Mouse (Mus musculus) heart, embryonic 14.5 days (tissue): ENCODE results near the gene Mfsd12. TPM values are rescaled to one million over a fixed set of nuclear protein-coding genes. Genes with fewer than 3 reads are reported as not detected.

Source experiments
- ATAC-seq: fragments of 200-750 bp; cut with Nextera tagmentation; 2 replicates; pipeline ENCODE4 v1.8.0; 2017; ENCODE audit warnings: low read depth, moderate TSS enrichment; ENCODE audit not compliant: insufficient number of reproducible peaks, insufficient read depth, low FRiP score
- H3K27ac ChIP-seq, 2 experiments: fragments of 200-500 bp in 1 of 2; fragments of 300-500 bp in 1 of 2; sonication (generic) in 1 of 2; replicated peaks in 1 of 2; 2 replicates each; pipeline ENCODE4 v1.5.1; 2012 to 2014; ENCODE audit warnings: low read depth in 2 of 2, low read length in 2 of 2, control low read depth in 1 of 2, mild to moderate bottlenecking in 1 of 2, mixed read lengths in 1 of 2; ENCODE audit not compliant: control insufficient read depth in 1 of 2, insufficient read depth in 1 of 2
- H3K27me3 ChIP-seq: fragments of 300-500 bp; sonication (generic); 2 replicates; pipeline ENCODE4 v1.6.1; 2014; ENCODE audit warnings: mild to moderate bottlenecking, low read length, control low read depth; ENCODE audit not compliant: control insufficient read depth, insufficient read depth
- H3K36me3 ChIP-seq: fragments of 300-500 bp; sonication (generic); 2 replicates; pipeline ENCODE4 v1.6.1; 2014; ENCODE audit warnings: mild to moderate bottlenecking, control low read depth, low read length, mixed read lengths; ENCODE audit not compliant: control insufficient read depth, insufficient read depth
- H3K4me1 ChIP-seq, 2 experiments: fragments of 200-500 bp in 1 of 2; fragments of 300-500 bp in 1 of 2; sonication (generic) in 1 of 2; 2 replicates each; pipeline ENCODE4 v1.6.1; 2012 to 2014; ENCODE audit warnings: low read length in 2 of 2, control low read depth in 1 of 2, mixed read lengths in 1 of 2; ENCODE audit not compliant: control insufficient read depth in 2 of 2, insufficient read depth in 2 of 2
- H3K4me2 ChIP-seq: fragments of 300-500 bp; sonication (generic); 2 replicates; pipeline ENCODE4 v1.6.1; 2014; ENCODE audit warnings: mild to moderate bottlenecking, low read length
- H3K4me3 ChIP-seq, 2 experiments: fragments of 200-500 bp in 1 of 2; fragments of 300-500 bp in 1 of 2; sonication (generic) in 1 of 2; 2 replicates each; pipeline ENCODE4 v1.5.1; 2012 to 2014; ENCODE audit warnings: low read length in 2 of 2, mild to moderate bottlenecking in 2 of 2, control low read depth in 1 of 2, low read depth in 1 of 2, moderate library complexity in 1 of 2; ENCODE audit not compliant: control insufficient read depth in 1 of 2, insufficient read depth in 1 of 2
- H3K9ac ChIP-seq: fragments of 300-500 bp; sonication (generic); 2 replicates; pipeline ENCODE4 v1.6.1; 2014; ENCODE audit warnings: mild to moderate bottlenecking, low read length
- H3K9me3 ChIP-seq: fragments of 300-500 bp; sonication (generic); 2 replicates; pipeline ENCODE4 v1.6.1; 2016; ENCODE audit warnings: low read length, control low read depth; ENCODE audit not compliant: control insufficient read depth
- WGBS: fragments of 180-500 bp; shearing (Covaris S2); extraction: QIAGEN DNeasy Blood & Tissue Kit; methylation state at CpG from one replicate; pipeline ENCODE4 v1.1.7; 2014; 5-methylcytosine and 5-hydroxymethylcytosine counted together
- polyA plus RNA-seq: library from polyadenylated mRNA; unstranded; fragments of >200 nt; fragmentation: Nextera tagmentation; extraction: Ambion mirVana; gene quantifications from 2 replicates; pipeline ENCODE4 v1.2.1, GENCODE M21; 2014

Gene Mfsd12
- polyA plus RNA-seq, 1 experiment from 2014 or later, result 6.5 TPM

GRCm38 (mm10) chr10:81340551-81341332 is 16.5 kb upstream of the Mfsd12 start:
- Histone ChIP-seq H3K27ac (no peak overlapping the region), H3K4me2 (no peak overlapping the region), H3K9me3 (no peaks in the 10 kb centered on the region), H3K4me1 (peaks cover 0 to 5% of the 10 kb centered on the region in 2 experiments; a peak in 1 of 4 replicates), H3K36me3 (0 out of 2 replicates have a peak, but pooled peaks cover 6% of the 10 kb centered on the region), H3K27me3 (peaks cover 19% of the 10 kb centered on the region), H3K9ac (no peak overlapping the region), H3K4me3 (no peak overlapping the region)
- ATAC-seq, result no peak; the same call in 1 of the 2 replicates
- 43% methylated on average over 17 of the region's 17 CpGs for WGBS

- Histone ChIP-seq H3K9me3 (no peaks in the 10 kb centered on the region), H3K4me3 (no peak overlapping the region), H3K27ac (no peak overlapping the region), H3K9ac (no peak overlapping the region), H3K36me3 (peaks cover 12% of the 10 kb centered on the region; the same call in 1 of the 2 replicates), H3K4me2 (no peak overlapping the region), H3K4me1 (peaks cover 0 to under 1% of the 10 kb centered on the region in 2 experiments; a peak in 1 of 4 replicates), H3K27me3 (peaks cover 19% of the 10 kb centered on the region)
- ATAC-seq, result no peak
- 32% methylated on average over 16 of the region's 16 CpGs for WGBS
Measured at GRCm38 (mm10) chr10:81341333-81341949, 15.8 kb upstream of the Mfsd12 start.

- Histone ChIP-seq H3K4me3 (peak within 1 kb of the TSS; percentile 45 to 51), H3K9ac (peak within 1 kb of the TSS; percentile 75), H3K4me1 (peaks cover 10 to 13% of the 10 kb centered on the region in 2 experiments), H3K4me2 (peak within 1 kb of the TSS; percentile 87), H3K27me3 (peaks cover 19% of the 10 kb centered on the region), H3K9me3 (no peaks in the 10 kb centered on the region), H3K36me3 (peaks cover 24% of the 10 kb centered on the region), H3K27ac (no peak within 1 kb of the TSS)
- WGBS, result 5% methylated on average over 55 of the region's 67 CpGs
- ATAC-seq, result no peak
Measured at GRCm38 (mm10) chr10:81342686-81343505, 14.4 kb upstream of the Mfsd12 start, which contains the start of gene Gipc3. TSS of gene Gipc3 (minus strand) at chr10:81343266.

- 35% methylated on average over 8 of the region's 8 CpGs for WGBS
Measured at GRCm38 (mm10) chr10:81344421-81345161, 12.7 kb upstream of the Mfsd12 start.

GRCm38 (mm10) chr10:81345162-81345534 is 12.1 kb upstream of the Mfsd12 start:
- Histone ChIP-seq H3K9me3 (no peaks in the 10 kb centered on the region), H3K9ac (no peak overlapping the region), H3K4me1 (peaks cover 17 to 26% of the 10 kb centered on the region in 2 experiments), H3K27me3 (peaks cover 19% of the 10 kb centered on the region), H3K4me2 (no peak overlapping the region), H3K36me3 (peaks cover 34% of the 10 kb centered on the region), H3K27ac (no peak overlapping the region), H3K4me3 (no peak overlapping the region)
- no peak for ATAC-seq
- 80% methylated on average over 4 of the region's 4 CpGs for WGBS

More at GRCm38 (mm10) chr10:81344421-81345161, 12.7 kb upstream of the Mfsd12 start:
- Histone ChIP-seq H3K4me2 (no peak overlapping the region), H3K4me3 (no peak overlapping the region), H3K27ac (no peak overlapping the region; a peak in 1 of 4 replicates), H3K9me3 (no peaks in the 10 kb centered on the region), H3K4me1 (peaks cover 17 to 26% of the 10 kb centered on the region in 2 experiments), H3K9ac (no peak overlapping the region), H3K27me3 (peaks cover 19% of the 10 kb centered on the region), H3K36me3 (peaks cover 34% of the 10 kb centered on the region)
- ATAC-seq, result no peak

DNA sequence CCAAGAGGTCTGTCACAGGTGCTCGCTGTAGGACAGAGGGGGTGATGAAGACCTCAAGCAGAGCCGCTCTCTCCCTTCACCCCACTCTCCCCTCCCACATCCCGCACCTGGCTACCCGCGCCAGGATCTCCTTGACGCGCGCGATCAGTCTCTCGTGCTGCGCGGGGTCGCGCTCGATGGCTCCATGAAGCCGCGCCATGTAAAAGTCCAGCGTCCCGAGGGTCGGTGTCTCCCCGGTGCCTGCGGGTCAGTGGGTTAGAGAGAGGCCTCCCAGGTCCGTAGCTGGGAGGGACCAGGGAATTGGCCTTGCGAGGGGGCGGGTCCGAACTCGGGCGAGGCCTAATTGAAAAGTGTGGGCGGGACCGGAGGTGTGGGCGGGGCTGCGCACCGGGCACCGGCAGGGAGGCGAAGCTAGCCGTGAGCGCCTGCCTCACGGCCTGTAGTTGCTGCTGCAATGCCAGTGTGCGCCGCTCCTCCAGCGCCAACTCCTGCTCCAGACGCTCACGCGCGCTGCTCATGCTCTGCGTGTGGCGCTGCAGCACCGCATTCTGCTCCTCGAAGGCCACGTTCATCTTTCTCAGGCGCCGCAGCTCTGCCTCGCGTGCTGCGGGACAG is 10.7 kb upstream of the Mfsd12 start:
- H3K27me3 ChIP-seq, result peaks cover 19% of the 10 kb centered on the region
- peak overlapping the region; percentile 49 for H3K4me2 ChIP-seq
- peaks cover 34% of the 10 kb centered on the region for H3K36me3 ChIP-seq
- no peaks in the 10 kb centered on the region for H3K9me3 ChIP-seq
- peak overlapping the region; percentile 7; the same call in 1 of the 2 replicates for H3K9ac ChIP-seq
- H3K4me1 ChIP-seq, result peaks cover 17 to 28% of the 10 kb centered on the region in 2 experiments
- H3K4me3 ChIP-seq, result peak overlapping the region; percentile 4 to 10; a peak in 2 of 4 replicates
- no peak overlapping the region for H3K27ac ChIP-seq
- no peak for ATAC-seq
- 17% methylated on average over 55 of the region's 55 CpGs for WGBS
